Mouse (Mus musculus): ENCODE data around the gene Tmem72. TPM values are rescaled to one million over a fixed set of nuclear protein-coding genes. Genes with fewer than 3 reads are reported as not detected.

The Tmem72 gene
- total and polyA plus RNA-seq, 3 experiments = 0.11 to 0.30 TPM; not detected in 1

DNA sequence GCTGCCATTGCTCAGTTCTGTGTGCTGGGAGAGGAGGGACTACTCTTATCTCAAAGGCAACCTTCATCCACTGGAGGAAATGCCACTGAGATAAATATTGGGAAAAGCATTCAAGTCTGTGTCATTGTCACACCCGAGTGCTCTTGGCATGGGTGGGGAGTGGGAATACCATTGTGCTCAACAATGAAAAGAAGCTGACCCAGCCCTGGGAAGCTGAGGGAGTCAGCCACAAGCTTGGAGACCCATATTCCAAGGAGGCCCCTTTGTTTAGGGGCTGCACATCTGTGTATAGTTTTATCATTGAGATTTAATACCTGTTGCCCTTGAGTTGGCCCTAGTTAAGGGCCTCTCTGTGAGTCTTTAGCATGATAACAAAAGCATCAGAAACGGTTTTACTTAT is 77.0 kb downstream of the Tmem72 start:
- Histone ChIP-seq H3K27me3 (ENCODE audit: insufficient read depth, low read length) (no peaks in the 10 kb centered on the region), H3K4me1 (ENCODE audit: insufficient read depth, low read depth, low read length) (no peaks in the 10 kb centered on the region), H3K4me3 (ENCODE audit: low read depth, low read length) (no peak overlapping the region), H3K9me3 (replicated peaks) (peaks cover 66% of the 10 kb centered on the region), H3K36me3 (replicated peaks) (no peaks in the 10 kb centered on the region)
- ATAC-seq (ENCODE audit: extremely low read depth, insufficient number of reproducible peaks, low FRiP score, poor library complexity, severe bottlenecking) (no peak), DNase-seq (ENCODE audit: low spot score) (no peak)
- no peak for TF ChIP-seq GATA2 (IDR thresholded peaks at IDR 0.05; ENCODE audit: borderline replicate concordance, low read depth, low read length)
- TF ChIP-seq POLR2AphosphoS5 (IDR thresholded peaks at IDR 0.05; ENCODE audit: insufficient replicate concordance, low read depth, low read length) = no peak
- no peak for TF ChIP-seq TAL1 (conservative IDR thresholded peaks at IDR 0.05; ENCODE audit: low read depth, low read length)
- no peak for TF ChIP-seq CTCF (IDR thresholded peaks at IDR 0.05; ENCODE audit: low read depth, low read length)
- TF ChIP-seq GATA1 (IDR thresholded peaks at IDR 0.05; ENCODE audit: borderline replicate concordance, low read length) = no peak

DNA sequence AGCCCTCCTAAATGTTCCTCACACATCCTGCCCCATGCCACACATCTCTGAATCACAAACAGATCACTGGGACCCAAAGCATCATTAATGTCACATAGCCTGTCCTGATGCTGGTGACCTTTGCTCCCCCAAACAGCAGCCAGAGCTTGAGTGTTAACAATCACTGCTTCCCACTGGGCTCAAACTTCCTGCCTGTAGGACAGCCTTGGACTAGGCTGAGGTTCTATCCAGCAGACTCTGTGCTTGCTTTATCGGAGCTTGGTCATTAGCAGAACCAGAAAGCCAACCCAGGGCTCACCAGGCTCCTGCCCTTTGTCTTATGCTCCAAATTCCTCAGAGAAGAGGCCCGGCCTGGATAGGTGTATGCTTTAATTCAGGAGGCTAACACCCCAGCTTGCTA is 77.8 kb downstream of the Tmem72 start:
- Histone ChIP-seq H3K4me3 (ENCODE audit: low read depth, low read length) (no peak overlapping the region), H3K9me3 (replicated peaks) (peaks cover 65% of the 10 kb centered on the region), H3K4me1 (ENCODE audit: insufficient read depth, low read depth, low read length) (no peaks in the 10 kb centered on the region), H3K36me3 (replicated peaks) (no peaks in the 10 kb centered on the region), H3K27me3 (ENCODE audit: insufficient read depth, low read length) (no peaks in the 10 kb centered on the region)
- DNase-seq (ENCODE audit: low spot score) (no peak), ATAC-seq (ENCODE audit: extremely low read depth, insufficient number of reproducible peaks, low FRiP score, poor library complexity, severe bottlenecking) (no peak)
- TF ChIP-seq CTCF (IDR thresholded peaks at IDR 0.05; ENCODE audit: low read depth, low read length) (no peak), GATA2 (IDR thresholded peaks at IDR 0.05; ENCODE audit: borderline replicate concordance, low read depth, low read length) (no peak), GATA1 (IDR thresholded peaks at IDR 0.05; ENCODE audit: borderline replicate concordance, low read length) (no peak), POLR2AphosphoS5 (IDR thresholded peaks at IDR 0.05; ENCODE audit: insufficient replicate concordance, low read depth, low read length) (no peak)

DNA sequence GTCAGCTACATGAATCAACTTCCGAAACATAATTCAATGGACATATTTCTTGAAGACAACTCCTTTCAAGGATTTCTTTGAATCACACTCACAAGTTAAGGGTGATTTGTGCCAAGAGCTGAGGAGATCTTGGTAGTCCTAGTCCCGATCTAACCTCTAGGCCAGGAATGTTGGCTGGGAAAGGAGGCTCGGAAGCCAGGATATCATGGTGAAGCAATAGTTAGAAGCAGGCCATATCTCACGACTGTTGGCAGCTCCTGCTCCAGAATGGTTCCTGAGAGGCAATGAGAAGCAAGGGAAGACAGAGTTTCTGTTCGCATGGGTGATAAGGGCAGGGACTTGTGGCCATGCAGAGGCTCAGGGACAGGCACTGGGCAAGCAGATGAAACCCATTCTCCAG is 79.2 kb downstream of the Tmem72 start:
- TF ChIP-seq GATA1 (IDR thresholded peaks at IDR 0.05; ENCODE audit: borderline replicate concordance, low read length) = no peak
- ATAC-seq (ENCODE audit: extremely low read depth, insufficient number of reproducible peaks, low FRiP score, poor library complexity, severe bottlenecking) (no peak), DNase-seq (ENCODE audit: low spot score) (no peak)
- Histone ChIP-seq H3K9me3 (replicated peaks) (peaks cover 58% of the 10 kb centered on the region), H3K27me3 (ENCODE audit: insufficient read depth, low read length) (no peaks in the 10 kb centered on the region), H3K4me1 (ENCODE audit: insufficient read depth, low read depth, low read length) (no peaks in the 10 kb centered on the region), H3K36me3 (replicated peaks) (no peaks in the 10 kb centered on the region), H3K4me3 (ENCODE audit: low read depth, low read length) (no peak overlapping the region)

GRCm38 (mm10) chr6:116636581-116637235 is 80.0 kb downstream of the Tmem72 start:
- Histone ChIP-seq H3K27me3 (ENCODE audit: insufficient read depth, low read length) (no peaks in the 10 kb centered on the region), H3K4me3 (ENCODE audit: low read depth, low read length) (no peak overlapping the region), H3K4me1 (ENCODE audit: insufficient read depth, low read depth, low read length) (no peaks in the 10 kb centered on the region), H3K9me3 (replicated peaks) (peaks cover 58% of the 10 kb centered on the region), H3K36me3 (replicated peaks) (no peaks in the 10 kb centered on the region)
- no peak for TF ChIP-seq GATA1 (IDR thresholded peaks at IDR 0.05; ENCODE audit: borderline replicate concordance, low read length)
- no peak for TF ChIP-seq POLR2AphosphoS5 (IDR thresholded peaks at IDR 0.05; ENCODE audit: insufficient replicate concordance, low read depth, low read length)
- no peak for TF ChIP-seq CTCF (IDR thresholded peaks at IDR 0.05; ENCODE audit: low read depth, low read length)
- no peak for TF ChIP-seq TAL1 (conservative IDR thresholded peaks at IDR 0.05; ENCODE audit: low read depth, low read length)
- TF ChIP-seq GATA2 (IDR thresholded peaks at IDR 0.05; ENCODE audit: borderline replicate concordance, low read depth, low read length) = no peak
- ATAC-seq (ENCODE audit: extremely low read depth, insufficient number of reproducible peaks, low FRiP score, poor library complexity, severe bottlenecking) = no peak
- no peak for DNase-seq (ENCODE audit: low spot score)

- DNase-seq (ENCODE audit: low spot score) (no peak), ATAC-seq (ENCODE audit: extremely low read depth, insufficient number of reproducible peaks, low FRiP score, poor library complexity, severe bottlenecking) (no peak)
These were observed 81.2 kb downstream of the Tmem72 start for GRCm38 (mm10) chr6:116635251-116636180.

More at GRCm38 (mm10) chr6:116635251-116636180, 81.2 kb downstream of the Tmem72 start:
- Histone ChIP-seq H3K4me1 (ENCODE audit: insufficient read depth, low read depth, low read length) (no peaks in the 10 kb centered on the region), H3K4me3 (ENCODE audit: low read depth, low read length) (no peak overlapping the region), H3K27me3 (ENCODE audit: insufficient read depth, low read length) (no peaks in the 10 kb centered on the region), H3K9me3 (replicated peaks) (peaks cover 47% of the 10 kb centered on the region), H3K36me3 (replicated peaks) (no peaks in the 10 kb centered on the region)
- TF ChIP-seq GATA1 (IDR thresholded peaks at IDR 0.05; ENCODE audit: borderline replicate concordance, low read length) (no peak), POLR2AphosphoS5 (IDR thresholded peaks at IDR 0.05; ENCODE audit: insufficient replicate concordance, low read depth, low read length) (no peak), TAL1 (conservative IDR thresholded peaks at IDR 0.05; ENCODE audit: low read depth, low read length) (no peak), CTCF (IDR thresholded peaks at IDR 0.05; ENCODE audit: low read depth, low read length) (no peak), GATA2 (IDR thresholded peaks at IDR 0.05; ENCODE audit: borderline replicate concordance, low read depth, low read length) (no peak)

Measured in G1E (cell line).